Mouse (Mus musculus): ENCODE measurements around the gene Rimbp3. TPM values are rescaled to one million over a fixed set of nuclear protein-coding genes. Genes with fewer than 3 reads are reported as not detected.

Rimbp3 gene
- polyA plus RNA-seq, 1 experiment from 2014 or later, result 0.16 TPM

GRCm38 (mm10) chr16:17233702-17234498 is 25.5 kb downstream of the Rimbp3 start:
- H3K9ac ChIP-seq (ENCODE audit: low read length), result peak overlapping the region; percentile 91
- H3K4me3 ChIP-seq (ENCODE audit: low read length), result peak overlapping the region; percentile 86
- H3K4me1 ChIP-seq (replicated peaks; ENCODE audit: control insufficient read depth, insufficient read depth, low read length), result peaks cover 34% of the 10 kb centered on the region
- H3K9me3 ChIP-seq (ENCODE audit: control insufficient read depth, low read length), result no peaks in the 10 kb centered on the region; the same call in 1 of the 2 replicates
- ATAC-seq (ENCODE audit: low read depth), result peak; percentile 53
- H3K4me2 ChIP-seq (ENCODE audit: low read depth, low read length), result peak overlapping the region; percentile 72
- H3K27ac ChIP-seq (ENCODE audit: low read length), result peak overlapping the region; percentile 84
- no peaks in the 10 kb centered on the region for H3K36me3 ChIP-seq (ENCODE audit: control insufficient read depth, insufficient read depth, low read length)
- no peaks in the 10 kb centered on the region for H3K27me3 ChIP-seq (ENCODE audit: control insufficient read depth, insufficient read depth, low read depth, low read length)
- under 1% methylated on average over 62 of the region's 62 CpGs for WGBS

- H3K4me3 ChIP-seq (ENCODE audit: low read length), result peak overlapping the region; percentile 86
- 2% methylated on average over 12 of the region's 12 CpGs for WGBS
- H3K36me3 ChIP-seq (ENCODE audit: control insufficient read depth, insufficient read depth, low read length), result no peaks in the 10 kb centered on the region
- H3K27me3 ChIP-seq (ENCODE audit: control insufficient read depth, insufficient read depth, low read depth, low read length), result no peaks in the 10 kb centered on the region
- H3K4me2 ChIP-seq (ENCODE audit: low read depth, low read length), result peak overlapping the region; percentile 72
- H3K4me1 ChIP-seq (replicated peaks; ENCODE audit: control insufficient read depth, insufficient read depth, low read length), result peaks cover 40% of the 10 kb centered on the region
- peak overlapping the region; percentile 84 for H3K27ac ChIP-seq (ENCODE audit: low read length)
- peak overlapping the region; percentile 91 for H3K9ac ChIP-seq (ENCODE audit: low read length)
- ATAC-seq (ENCODE audit: low read depth), result no peak
- no peaks in the 10 kb centered on the region; the same call in 1 of the 2 replicates for H3K9me3 ChIP-seq (ENCODE audit: control insufficient read depth, low read length)
Observed at GRCm38 (mm10) chr16:17234499-17234895, 26.1 kb downstream of the Rimbp3 start.

GRCm38 (mm10) chr16:17234916-17235665 is 26.7 kb downstream of the Rimbp3 start:
- H3K9ac ChIP-seq (ENCODE audit: low read length), result peak overlapping the region; percentile 91
- ATAC-seq (ENCODE audit: low read depth), result no peak
- H3K27ac ChIP-seq (ENCODE audit: low read length), result peak overlapping the region; percentile 74
- peaks cover 42% of the 10 kb centered on the region for H3K4me1 ChIP-seq (replicated peaks; ENCODE audit: control insufficient read depth, insufficient read depth, low read length)
- no peaks in the 10 kb centered on the region for H3K27me3 ChIP-seq (ENCODE audit: control insufficient read depth, insufficient read depth, low read depth, low read length)
- WGBS, result 21% methylated on average over 9 of the region's 9 CpGs
- no peaks in the 10 kb centered on the region for H3K9me3 ChIP-seq (ENCODE audit: control insufficient read depth, low read length)
- H3K4me3 ChIP-seq (ENCODE audit: low read length), result peak overlapping the region; percentile 86
- H3K36me3 ChIP-seq (ENCODE audit: control insufficient read depth, insufficient read depth, low read length), result no peaks in the 10 kb centered on the region
- H3K4me2 ChIP-seq (ENCODE audit: low read depth, low read length), result peak overlapping the region; percentile 72

- H3K9ac ChIP-seq (ENCODE audit: low read length), result no peak overlapping the region
- H3K9me3 ChIP-seq (ENCODE audit: control insufficient read depth, low read length), result no peaks in the 10 kb centered on the region
- H3K4me1 ChIP-seq (replicated peaks; ENCODE audit: control insufficient read depth, insufficient read depth, low read length), result peaks cover 40% of the 10 kb centered on the region
- 56% methylated on average over 3 of the region's 3 CpGs for WGBS
- ATAC-seq (ENCODE audit: low read depth), result no peak
- no peak overlapping the region for H3K4me2 ChIP-seq (ENCODE audit: low read depth, low read length)
- H3K27ac ChIP-seq (ENCODE audit: low read length), result no peak overlapping the region
- no peaks in the 10 kb centered on the region for H3K36me3 ChIP-seq (ENCODE audit: control insufficient read depth, insufficient read depth, low read length)
- no peak overlapping the region for H3K4me3 ChIP-seq (ENCODE audit: low read length)
- H3K27me3 ChIP-seq (ENCODE audit: control insufficient read depth, insufficient read depth, low read depth, low read length), result no peaks in the 10 kb centered on the region
Observed at GRCm38 (mm10) chr16:17237634-17238033, 29.2 kb downstream of the Rimbp3 start.

GRCm38 (mm10) chr16:17239409-17239808 is 31.0 kb downstream of the Rimbp3 start:
- no peak for ATAC-seq (ENCODE audit: low read depth)
- no peaks in the 10 kb centered on the region for H3K27me3 ChIP-seq (ENCODE audit: control insufficient read depth, insufficient read depth, low read depth, low read length)
- no peak overlapping the region for H3K4me3 ChIP-seq (ENCODE audit: low read length)
- WGBS, result 56% methylated on average over 2 of the region's 2 CpGs
- H3K4me1 ChIP-seq (replicated peaks; ENCODE audit: control insufficient read depth, insufficient read depth, low read length), result peaks cover 43% of the 10 kb centered on the region
- no peaks in the 10 kb centered on the region for H3K36me3 ChIP-seq (ENCODE audit: control insufficient read depth, insufficient read depth, low read length)
- no peak overlapping the region for H3K9ac ChIP-seq (ENCODE audit: low read length)
- no peak overlapping the region for H3K4me2 ChIP-seq (ENCODE audit: low read depth, low read length)
- no peak overlapping the region for H3K27ac ChIP-seq (ENCODE audit: low read length)
- no peaks in the 10 kb centered on the region for H3K9me3 ChIP-seq (ENCODE audit: control insufficient read depth, low read length)

GRCm38 (mm10) chr16:17243731-17244130 is 35.3 kb downstream of the Rimbp3 start:
- Histone ChIP-seq H3K9ac (ENCODE audit: low read length) (no peak overlapping the region), H3K4me1 (replicated peaks; ENCODE audit: control insufficient read depth, insufficient read depth, low read length) (peaks cover 21% of the 10 kb centered on the region), H3K27me3 (ENCODE audit: control insufficient read depth, insufficient read depth, low read depth, low read length) (no peaks in the 10 kb centered on the region), H3K4me3 (ENCODE audit: low read length) (no peak overlapping the region), H3K9me3 (ENCODE audit: control insufficient read depth, low read length) (no peaks in the 10 kb centered on the region), H3K4me2 (ENCODE audit: low read depth, low read length) (no peak overlapping the region), H3K27ac (ENCODE audit: low read length) (peak overlapping the region; percentile 67), H3K36me3 (ENCODE audit: control insufficient read depth, insufficient read depth, low read length) (no peaks in the 10 kb centered on the region)
- ATAC-seq (ENCODE audit: low read depth), result 0 out of 2 replicates have a peak, but pooled peaks have one; percentile 15
- 24% methylated on average over 1 of the region's 1 CpGs for WGBS

GRCm38 (mm10) chr16:17244996-17245395 is 36.6 kb downstream of the Rimbp3 start:
- no peak overlapping the region for H3K9ac ChIP-seq (ENCODE audit: low read length)
- peaks cover 19% of the 10 kb centered on the region for H3K4me1 ChIP-seq (replicated peaks; ENCODE audit: control insufficient read depth, insufficient read depth, low read length)
- H3K4me2 ChIP-seq (ENCODE audit: low read depth, low read length), result no peak overlapping the region
- no peaks in the 10 kb centered on the region for H3K36me3 ChIP-seq (ENCODE audit: control insufficient read depth, insufficient read depth, low read length)
- H3K27me3 ChIP-seq (ENCODE audit: control insufficient read depth, insufficient read depth, low read depth, low read length), result no peaks in the 10 kb centered on the region
- WGBS, result 48% methylated on average over 1 of the region's 1 CpGs
- H3K27ac ChIP-seq (ENCODE audit: low read length), result no peak overlapping the region
- ATAC-seq (ENCODE audit: low read depth), result no peak
- no peaks in the 10 kb centered on the region for H3K9me3 ChIP-seq (ENCODE audit: control insufficient read depth, low read length)
- H3K4me3 ChIP-seq (ENCODE audit: low read length), result no peak overlapping the region

GRCm38 (mm10) chr16:17247727-17248126 is 39.3 kb downstream of the Rimbp3 start:
- WGBS, result 41% methylated on average over 4 of the region's 4 CpGs
- Histone ChIP-seq H3K9me3 (ENCODE audit: control insufficient read depth, low read length) (no peaks in the 10 kb centered on the region), H3K9ac (ENCODE audit: low read length) (no peak overlapping the region), H3K4me3 (ENCODE audit: low read length) (no peak overlapping the region), H3K4me1 (replicated peaks; ENCODE audit: control insufficient read depth, insufficient read depth, low read length) (peaks cover 38% of the 10 kb centered on the region), H3K36me3 (ENCODE audit: control insufficient read depth, insufficient read depth, low read length) (no peaks in the 10 kb centered on the region), H3K27me3 (ENCODE audit: control insufficient read depth, insufficient read depth, low read depth, low read length) (no peaks in the 10 kb centered on the region), H3K4me2 (ENCODE audit: low read depth, low read length) (no peak overlapping the region), H3K27ac (ENCODE audit: low read length) (peak overlapping the region; percentile 72)
- ATAC-seq (ENCODE audit: low read depth), result peak; percentile 76

- 32% methylated on average over 6 of the region's 6 CpGs for WGBS
- H3K36me3 ChIP-seq (ENCODE audit: control insufficient read depth, insufficient read depth, low read length), result no peaks in the 10 kb centered on the region
- no peak overlapping the region for H3K4me2 ChIP-seq (ENCODE audit: low read depth, low read length)
- H3K4me1 ChIP-seq (replicated peaks; ENCODE audit: control insufficient read depth, insufficient read depth, low read length), result peaks cover 43% of the 10 kb centered on the region
- H3K27ac ChIP-seq (ENCODE audit: low read length), result no peak overlapping the region
- H3K9ac ChIP-seq (ENCODE audit: low read length), result no peak overlapping the region
- H3K9me3 ChIP-seq (ENCODE audit: control insufficient read depth, low read length), result no peaks in the 10 kb centered on the region
- ATAC-seq (ENCODE audit: low read depth), result no peak
- H3K27me3 ChIP-seq (ENCODE audit: control insufficient read depth, insufficient read depth, low read depth, low read length), result no peaks in the 10 kb centered on the region
- H3K4me3 ChIP-seq (ENCODE audit: low read length), result no peak overlapping the region
Observed at GRCm38 (mm10) chr16:17249135-17249534, 40.7 kb downstream of the Rimbp3 start.
